Mouse (Mus musculus) monocyte, adult 5-6 weeks (primary cell): Measurements from ENCODE around the gene Plcl2. TPM values are rescaled to one million over a fixed set of nuclear protein-coding genes. Genes with fewer than 3 reads are reported as not detected.
"Not testable (repeated sequence)": the region's sequence is repeated elsewhere in the genome, so short reads cannot be mapped to it uniquely, and the experiment has no call there.

Experiments
- ATAC-seq: fragments of 153-309, 156-312 bp; replicated peaks from 2 replicates; pipeline ENCODE4 v1.8.0; 2017; ENCODE audit warnings: mild to moderate bottlenecking; ENCODE audit not compliant: low TSS enrichment, insufficient number of reproducible peaks, severe bottlenecking, poor library complexity, low FRiP score
- total RNA-seq: library from RNA; stranded (forward); fragments of 200-1000, 200-491, 200-594 nt; gene quantifications from 3 replicates; pipeline ENCODE4 v1.2.3, GENCODE M21; 2017

Gene Plcl2
- total RNA-seq, 1 experiment from 2014 or later = 49.4 TPM

DNA sequence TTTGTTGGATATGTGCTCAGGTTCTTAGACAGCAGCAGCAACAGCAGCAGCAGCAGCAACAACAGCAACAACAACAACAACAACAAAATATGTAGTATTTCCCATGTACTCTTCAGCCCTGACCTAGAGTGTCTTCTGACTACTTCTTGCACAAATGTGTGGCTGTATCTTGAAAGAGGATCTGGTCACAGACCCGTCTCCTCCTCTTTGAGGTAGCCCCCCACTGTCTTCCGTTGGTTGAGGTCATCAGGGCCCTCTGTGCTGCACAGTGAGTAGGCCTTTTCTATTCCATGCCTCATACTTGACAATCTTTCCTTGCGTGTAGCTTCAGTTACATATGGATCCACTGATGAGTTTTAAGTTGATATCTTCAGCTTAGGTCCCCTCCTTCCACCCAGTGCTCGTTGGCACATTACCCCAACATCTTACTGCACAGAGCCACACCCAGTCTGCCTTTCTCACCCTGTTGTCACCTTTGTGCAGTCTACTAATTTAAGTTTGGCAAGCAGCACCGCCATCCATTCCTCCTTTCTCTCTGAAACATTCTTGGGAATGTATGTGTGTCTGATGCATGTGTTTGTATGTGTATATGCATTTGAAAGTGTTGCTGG lies 13.4 kb downstream of the Plcl2 start:
- ATAC-seq = 0 out of 2 replicates have a peak, but pooled peaks have one; percentile 41

DNA sequence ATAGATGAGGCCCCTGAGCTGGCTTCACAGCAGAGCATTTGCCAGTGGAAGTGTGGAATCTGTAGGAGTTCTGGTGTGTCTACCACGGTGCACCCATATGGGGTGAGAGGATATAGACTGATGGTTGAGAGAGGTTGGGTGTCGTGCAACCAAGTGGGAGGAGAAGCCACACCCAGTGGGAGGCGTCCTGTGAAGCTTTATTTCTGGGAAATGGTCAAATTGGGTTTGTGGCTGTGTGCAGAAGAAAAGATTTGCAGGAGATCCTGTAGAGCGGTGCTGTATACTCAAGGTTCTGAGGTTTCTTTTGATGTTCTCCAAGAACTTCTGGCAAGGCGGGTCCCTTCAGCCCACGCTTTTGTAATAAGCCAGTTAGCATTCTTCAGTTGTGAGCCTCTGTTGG lies 15.8 kb downstream of the Plcl2 start:
- ATAC-seq = peak; percentile 36; the same call in 1 of the 2 replicates

DNA sequence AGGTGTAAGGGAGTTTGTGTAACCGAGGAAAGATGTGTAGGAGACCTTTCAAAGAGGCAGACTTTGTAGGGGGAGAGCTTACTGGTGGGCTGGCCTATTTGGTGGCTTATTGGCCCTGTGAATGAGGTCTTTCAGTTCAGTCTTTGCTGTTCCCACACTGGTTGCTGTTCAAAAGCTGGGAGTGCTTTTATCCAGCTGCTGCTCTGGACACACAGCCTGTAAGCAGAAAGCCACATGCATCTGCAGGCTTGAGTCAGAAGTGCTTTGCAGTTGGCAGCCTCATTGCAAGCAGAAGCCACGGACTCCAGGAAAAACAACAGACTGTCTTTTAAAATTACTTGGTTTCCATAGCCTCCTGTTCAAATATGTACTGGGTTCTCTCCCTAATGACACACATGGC lies 16.6 kb downstream of the Plcl2 start:
- ATAC-seq = no peak

DNA sequence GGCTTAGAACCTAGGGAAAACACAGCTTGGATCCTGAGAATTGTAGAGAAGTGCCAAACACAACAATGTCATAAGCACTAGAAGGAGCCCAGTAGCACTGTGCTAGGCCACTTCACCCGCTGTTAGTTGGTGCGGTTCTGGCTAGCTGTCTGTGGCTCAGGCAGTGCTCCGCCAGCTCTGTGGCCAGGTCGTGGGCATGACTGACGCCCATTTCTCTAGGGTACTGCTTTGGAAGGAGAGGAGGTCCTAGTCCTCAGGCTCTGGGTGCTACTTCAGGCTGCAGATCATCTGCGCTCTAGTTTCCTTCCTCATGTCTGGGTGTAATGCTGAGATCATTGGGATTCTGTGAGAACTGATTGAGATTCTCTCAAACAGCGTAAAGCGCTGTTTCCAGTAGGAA lies 20.9 kb downstream of the Plcl2 start:
- peak; percentile 54; the same call in 1 of the 2 replicates for ATAC-seq

DNA sequence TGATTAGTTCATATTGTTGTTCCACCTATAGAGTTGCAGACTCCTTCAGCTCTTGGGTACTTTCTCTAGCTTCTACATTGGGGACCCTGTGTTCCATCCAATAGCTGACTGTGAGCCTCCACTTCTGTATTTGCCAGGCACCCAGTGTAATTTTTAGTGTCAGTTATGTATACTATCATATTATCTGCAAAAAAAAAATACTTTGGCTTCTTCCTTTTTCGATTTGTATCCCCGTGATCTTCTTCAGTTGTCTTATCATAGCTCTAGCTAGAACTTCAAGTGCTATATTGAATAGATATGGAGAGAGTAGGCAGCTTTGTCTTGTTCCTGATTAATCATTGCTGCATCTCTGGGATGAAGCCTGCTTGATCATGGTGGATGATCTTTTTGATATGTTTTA lies 25.7 kb downstream of the Plcl2 start:
- not testable (repeated sequence) for ATAC-seq

DNA sequence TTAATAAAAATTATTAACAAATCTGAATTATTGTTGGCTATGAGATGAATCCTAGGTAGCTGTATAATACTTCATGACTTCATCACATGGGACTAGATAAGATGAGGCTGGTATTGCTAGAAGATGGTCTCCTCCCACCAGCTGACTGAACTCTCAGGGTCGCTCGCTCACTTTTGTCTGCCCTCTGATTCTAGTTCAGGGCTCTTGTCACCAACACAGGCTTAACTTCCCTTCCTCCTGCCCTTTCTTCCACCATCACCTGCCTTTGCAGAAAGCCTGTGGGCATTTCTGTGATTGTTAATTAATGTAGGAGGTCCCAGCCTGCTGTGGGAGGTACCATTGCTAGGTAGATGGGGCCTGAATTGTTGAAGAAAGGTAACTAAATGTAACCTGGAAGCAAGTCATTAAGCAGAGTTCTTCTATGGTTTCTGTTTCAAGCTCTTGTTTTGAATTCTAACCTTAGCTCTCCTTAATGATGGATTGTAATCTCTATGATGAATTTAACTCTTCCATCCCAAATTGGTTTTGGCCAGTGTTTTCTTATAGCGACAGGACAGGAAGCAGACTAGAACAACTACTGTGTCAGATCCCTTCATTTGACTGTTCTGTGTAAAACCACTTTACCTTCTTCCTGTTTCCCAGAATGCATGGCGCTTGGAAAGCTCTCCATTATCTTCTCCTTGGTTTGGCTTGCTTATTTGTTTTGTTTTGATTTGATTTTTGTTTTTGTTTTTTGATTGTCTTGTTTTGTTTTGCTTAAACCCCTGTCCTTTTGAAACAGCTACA lies 27.4 kb downstream of the Plcl2 start:
- ATAC-seq = no peak

DNA sequence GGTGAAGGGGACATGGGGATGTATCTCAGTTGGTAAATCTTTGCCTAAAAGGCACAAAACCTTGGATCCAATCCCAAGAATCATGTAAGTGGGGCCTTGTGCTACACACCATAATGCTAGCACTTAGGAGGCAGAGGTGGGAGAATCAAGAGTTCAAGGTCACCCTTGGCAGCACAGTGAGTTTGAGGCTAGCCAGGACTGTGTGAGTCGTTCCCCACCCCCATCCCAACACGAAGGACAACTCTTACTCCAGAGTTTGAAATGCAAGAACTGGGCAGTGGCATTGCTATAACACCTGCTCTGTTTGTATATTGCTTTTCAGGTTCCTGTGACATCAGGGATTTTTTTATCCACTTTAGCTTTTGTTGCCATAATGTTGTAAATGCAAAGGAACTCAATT lies 28.6 kb downstream of the Plcl2 start:
- ATAC-seq = no peak

DNA sequence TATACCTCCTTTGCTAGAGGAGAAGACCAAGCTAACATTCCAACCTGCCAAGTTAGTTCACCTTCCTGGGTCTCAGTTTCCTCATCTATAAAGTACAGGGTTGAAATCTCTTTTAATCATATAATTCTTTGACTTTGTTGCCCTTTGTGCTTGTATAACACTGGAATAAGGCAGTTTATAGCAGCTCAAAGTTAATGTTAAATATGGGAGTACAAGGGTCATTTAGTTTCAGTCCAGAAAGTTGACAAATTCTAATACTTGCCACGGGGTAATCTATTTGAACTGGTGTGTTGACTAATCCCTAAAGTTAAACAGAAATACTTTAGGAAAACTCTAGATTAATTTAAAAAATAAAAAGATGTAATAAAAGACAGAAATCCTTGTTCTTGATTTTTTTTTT lies 35.7 kb downstream of the Plcl2 start:
- no peak for ATAC-seq

DNA sequence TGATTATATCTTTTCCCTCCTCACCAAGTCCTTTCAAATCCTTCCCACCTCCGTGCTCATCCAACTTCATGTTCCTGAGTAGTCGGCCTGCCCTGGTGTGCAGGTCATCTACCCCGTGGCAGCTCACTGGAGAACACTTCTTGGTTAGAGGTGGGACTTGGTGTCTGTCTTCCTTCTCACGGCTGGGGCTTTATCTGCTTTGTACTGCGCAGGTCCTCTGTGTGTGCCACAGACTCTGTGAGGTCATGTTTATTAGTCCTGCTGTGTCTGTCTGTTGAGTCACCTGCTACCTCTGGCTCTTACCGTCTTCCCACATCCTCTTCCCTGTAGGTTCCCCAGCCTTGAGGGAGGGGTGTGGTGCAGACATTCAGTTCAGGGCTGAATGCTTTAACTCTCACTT lies 36.1 kb downstream of the Plcl2 start:
- no peak for ATAC-seq

DNA sequence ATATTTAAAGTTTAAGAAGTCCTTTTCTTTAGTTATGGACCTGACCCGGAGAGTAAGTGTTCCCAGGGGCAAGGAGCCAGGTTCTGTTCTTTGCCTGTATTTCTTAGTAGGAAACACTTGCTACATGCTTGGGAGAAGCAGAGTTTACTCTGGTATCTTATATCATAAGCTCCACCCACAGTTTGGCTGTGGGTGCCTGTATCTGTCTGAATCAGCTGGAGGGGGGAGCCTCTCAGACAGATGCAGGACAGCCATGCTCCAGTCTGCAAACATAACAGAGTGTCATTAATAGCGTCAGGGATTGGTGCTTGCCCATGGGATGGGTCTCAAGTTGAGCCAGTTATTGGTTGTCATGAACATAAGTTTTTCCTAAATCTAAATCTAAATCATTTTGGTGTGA lies 42.9 kb downstream of the Plcl2 start:
- no peak for ATAC-seq

DNA sequence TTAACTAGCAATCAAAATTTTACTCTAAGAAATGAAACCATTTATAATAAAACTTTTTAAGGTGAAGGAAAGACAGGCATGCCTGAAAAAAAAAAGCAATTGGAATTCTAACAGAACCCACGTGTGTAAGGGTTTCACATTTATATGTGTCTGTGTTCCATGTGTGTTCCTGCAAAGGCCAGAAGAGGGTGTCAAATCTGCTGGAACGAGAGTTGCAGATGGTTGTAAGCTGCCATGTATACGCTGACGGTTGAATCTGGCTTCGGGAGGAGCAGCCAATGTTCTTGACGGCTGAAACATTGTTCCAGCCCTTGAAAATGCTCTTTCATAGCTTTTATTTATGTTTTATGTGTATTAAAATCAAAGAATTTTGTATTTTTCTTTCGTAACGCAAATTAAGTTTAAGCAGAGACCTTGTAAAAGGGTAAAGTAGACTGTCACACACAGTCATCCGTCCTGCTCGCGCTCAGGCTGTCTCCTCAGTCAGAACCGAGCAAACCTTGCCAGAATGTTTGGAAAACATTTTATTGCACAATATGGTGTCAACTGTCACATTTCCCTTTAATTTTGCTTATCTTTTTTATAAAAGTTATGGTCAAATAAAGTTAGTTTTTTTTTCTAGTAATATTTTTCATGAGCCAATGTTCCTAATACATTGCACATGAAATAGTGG lies 48.5 kb downstream of the Plcl2 start:
- ATAC-seq = no peak

DNA sequence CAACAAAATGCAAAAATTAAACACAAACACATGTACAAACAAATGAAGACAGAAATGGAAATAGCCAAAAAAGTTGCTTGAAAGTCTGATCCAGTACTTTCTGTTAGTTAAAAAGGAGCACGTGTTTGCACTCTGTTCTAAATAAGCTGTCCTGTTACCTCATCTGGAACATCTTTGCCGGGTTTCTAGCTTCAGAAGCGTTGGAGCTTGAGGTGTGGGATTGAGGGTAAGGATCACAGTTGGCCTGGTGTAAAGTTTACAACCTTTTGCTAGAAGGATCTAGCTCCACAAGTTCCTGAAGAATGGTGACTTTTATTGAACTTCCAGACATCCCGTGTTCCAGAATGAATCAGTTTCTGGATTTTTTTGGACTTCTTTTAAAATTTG lies 49.0 kb downstream of the Plcl2 start:
- no peak for ATAC-seq

DNA sequence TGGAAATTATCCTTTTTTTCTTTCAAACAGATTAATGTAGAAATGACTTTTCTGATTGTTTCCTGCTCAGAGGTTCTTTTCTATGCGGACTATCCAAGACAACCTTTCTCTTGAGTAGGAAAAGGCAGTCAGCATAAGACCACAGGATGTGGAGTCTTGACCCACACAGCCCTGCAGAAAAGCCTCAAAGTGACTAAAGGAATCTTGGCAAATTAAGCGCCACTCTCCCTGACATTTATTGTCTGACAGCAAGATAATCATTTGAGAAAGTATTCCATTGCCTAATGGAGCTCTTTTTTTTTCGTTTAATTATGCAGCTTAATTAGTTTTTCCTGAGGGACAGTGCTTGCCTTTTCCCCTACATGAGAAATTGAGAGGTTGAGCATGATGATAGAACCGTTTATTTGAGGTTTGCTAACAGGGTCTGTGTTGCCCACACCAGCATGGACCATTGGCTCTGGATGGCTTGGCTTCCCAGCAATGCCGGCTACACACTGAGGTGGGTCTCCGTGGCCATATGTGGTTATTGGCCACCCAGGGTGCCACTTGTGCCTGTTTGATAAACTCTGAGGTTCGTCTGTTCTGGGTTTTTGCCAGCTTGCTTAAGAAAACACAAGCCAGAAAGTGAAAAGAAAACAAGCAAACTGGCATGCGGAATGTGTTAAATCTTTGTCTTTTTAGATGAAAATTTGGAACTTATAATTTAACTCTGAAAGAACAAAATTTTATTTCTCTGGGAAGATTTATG lies 56.3 kb downstream of the Plcl2 start:
- no peak for ATAC-seq

DNA sequence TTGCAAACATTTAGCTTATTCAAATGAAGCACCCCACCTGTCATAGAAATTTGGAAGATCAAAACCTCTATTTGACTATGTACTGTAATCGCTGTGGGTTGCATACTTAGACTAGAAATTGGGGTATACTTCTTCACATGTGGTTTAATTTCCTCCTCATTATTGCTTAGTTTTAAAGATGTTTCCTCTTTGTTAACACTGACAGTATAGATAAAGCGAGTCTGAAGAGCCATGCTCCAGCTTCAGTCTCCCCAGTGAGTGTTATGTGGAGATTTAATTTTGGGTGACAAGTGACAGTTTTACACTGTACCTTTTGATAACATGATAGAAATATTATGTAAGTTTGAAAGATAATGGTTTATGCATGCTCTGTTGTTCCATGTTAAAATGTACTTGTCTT lies 59.6 kb downstream of the Plcl2 start:
- ATAC-seq = no peak

DNA sequence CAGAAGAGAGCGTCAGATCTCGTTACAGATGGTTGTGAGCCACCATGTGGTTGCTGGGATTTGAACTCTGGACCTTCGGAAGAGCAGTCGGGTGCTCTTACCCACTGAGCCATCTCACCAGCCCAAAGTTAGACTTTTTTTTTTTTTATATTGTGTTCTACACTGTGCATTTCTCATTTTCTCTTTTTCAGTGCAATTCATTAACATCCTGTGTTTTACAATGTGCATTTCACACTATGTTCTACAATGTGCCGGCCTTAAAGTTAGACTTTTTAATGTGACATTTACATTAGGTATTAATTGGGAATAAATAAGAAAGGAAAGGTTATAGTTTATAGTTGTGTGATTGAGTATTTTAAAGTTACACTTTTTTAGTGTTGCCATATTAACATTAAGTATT lies 61.0 kb downstream of the Plcl2 start:
- peak; percentile 83; the same call in 1 of the 2 replicates for ATAC-seq

DNA sequence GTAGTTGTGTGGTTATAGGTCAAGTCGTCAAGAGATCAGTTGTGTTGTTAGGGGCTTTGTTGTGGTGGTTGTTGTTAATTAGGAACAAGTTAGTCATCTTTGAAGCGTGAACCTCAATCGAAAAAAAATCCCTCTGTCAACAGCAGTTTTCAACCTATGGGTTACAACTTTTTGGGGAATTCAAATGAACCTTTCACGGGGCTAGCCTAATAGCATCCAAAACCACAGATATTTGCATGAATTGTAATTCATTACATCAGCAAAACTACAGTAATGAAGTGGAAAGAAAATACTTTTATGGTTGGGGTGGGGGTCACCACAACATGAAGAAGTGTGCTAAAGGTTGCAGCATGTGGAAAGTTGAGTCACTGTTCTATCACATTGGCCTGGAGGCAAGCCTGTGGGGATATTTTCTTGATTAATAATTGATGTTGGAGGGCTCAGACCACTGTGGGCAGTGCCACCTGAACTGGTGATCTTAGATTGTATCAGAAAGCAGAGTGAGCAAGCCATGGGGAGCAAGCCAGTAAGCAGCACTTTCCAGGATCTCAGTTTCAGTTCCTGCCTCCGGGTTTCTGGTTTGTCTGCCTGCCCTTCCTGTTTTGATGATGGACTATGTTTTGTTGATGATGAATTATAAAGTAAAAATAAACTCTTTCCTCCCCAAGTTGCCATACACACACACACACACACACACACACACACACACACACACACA lies 61.6 kb downstream of the Plcl2 start:
- ATAC-seq = peak; percentile 68

DNA sequence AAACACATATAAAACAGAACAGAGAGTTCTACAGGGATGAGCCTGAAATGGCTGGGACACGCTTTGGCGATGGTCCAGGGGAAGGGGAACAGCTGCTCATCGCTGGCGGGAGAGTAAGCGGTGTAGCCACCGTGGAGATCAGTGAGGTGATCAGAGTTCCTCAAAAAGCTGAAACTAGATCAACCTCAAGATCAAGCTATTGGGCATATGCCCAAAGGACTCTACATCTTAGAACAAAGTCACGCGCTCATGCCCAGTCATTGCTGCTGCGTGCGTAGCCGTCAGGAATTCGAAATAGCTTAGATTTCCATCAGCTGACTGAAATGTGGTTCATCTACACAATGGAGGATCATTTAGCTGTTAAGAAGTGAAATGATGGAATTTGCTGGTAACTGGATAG lies 65.0 kb downstream of the Plcl2 start:
- peak; percentile 59 for ATAC-seq

DNA sequence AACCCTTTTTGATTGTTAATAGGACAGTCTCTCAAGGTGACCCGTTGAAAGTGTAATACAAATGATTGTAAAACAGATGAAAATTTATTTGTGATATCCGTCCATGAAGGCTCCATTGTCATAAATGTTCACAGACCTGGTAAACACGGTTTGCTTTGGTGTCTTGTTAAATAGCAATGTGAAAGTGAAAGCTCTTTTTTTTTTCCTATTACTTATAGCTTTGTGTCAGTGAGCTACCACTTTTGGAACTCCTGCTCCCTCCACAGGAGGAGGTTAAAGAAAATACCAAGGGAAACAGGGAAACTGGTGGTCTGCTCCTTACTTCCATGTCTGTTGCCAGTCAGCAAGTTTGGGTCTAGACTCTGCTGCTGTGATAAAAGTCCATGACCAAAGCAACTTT lies 71.2 kb downstream of the Plcl2 start:
- no peak for ATAC-seq

DNA sequence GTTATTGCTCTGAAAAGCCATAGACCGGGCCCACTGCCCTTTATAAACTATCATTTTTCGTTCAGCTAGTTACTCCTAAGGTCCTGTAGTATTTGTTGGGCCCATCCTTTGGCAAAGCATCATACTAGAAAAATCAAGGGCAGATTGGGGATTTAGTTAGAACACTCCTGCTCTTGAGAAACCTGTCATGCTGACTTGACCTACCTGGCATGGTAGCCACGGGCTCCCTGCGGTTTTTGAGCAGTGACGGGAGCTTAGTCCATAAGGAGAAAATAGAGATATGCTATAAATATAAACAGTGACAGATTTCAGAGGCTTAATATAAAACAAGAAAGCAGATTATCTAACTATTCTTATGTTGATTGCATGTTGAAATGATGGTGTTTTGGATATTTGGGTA lies 77.6 kb downstream of the Plcl2 start:
- no peak for ATAC-seq
